Mouse (Mus musculus) urinary bladder, postnatal 4 days (tissue): Measurements from ENCODE around the gene Cd27.
A peak's percentile ranks its signal among the peaks of the same experiment; 100 is the strongest.
"Not testable (repeated sequence)": the region's sequence is repeated elsewhere in the genome, so short reads cannot be mapped to it uniquely, and the experiment has no call there.

Experiments
- DNase-seq, 2 experiments: peaks; one replicate each; pipeline ENCODE4 v3.0.0; 2021 to 2022; ENCODE audit warnings: low spot score in 2 of 2

Cd27 gene

GRCm38 (mm10) chr6:125236782-125237181, at the start of gene Cd27:
Gene Cd27, minus strand, starts transcription at chr6:125237010.
- no peak for DNase-seq

DNA sequence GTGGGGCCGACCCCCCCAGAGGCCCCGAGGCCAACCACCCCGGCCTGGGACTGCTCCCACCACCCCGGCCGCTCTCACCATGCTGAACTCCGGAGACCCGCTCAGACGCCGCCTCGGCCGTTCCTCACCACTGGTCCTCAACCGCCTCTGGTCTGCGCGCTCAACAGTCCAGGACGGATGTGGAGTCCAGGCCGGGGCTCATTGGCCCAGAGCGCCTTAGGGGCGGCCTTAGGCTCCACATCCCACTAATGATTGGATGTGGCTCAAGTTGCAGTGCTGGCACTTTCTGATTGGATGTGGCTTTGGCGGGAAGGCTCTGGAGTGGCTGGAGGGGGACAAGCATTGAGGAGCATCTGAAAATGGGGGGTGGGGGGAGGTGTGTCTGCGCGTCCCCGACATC, 49.1 kb upstream of the Cd27 start, which contains the start of gene Tuba3a:
Tuba3a (minus strand) TSS at position 153 of the 400 bp plus-strand sequence.
- no peak for DNase-seq

DNA sequence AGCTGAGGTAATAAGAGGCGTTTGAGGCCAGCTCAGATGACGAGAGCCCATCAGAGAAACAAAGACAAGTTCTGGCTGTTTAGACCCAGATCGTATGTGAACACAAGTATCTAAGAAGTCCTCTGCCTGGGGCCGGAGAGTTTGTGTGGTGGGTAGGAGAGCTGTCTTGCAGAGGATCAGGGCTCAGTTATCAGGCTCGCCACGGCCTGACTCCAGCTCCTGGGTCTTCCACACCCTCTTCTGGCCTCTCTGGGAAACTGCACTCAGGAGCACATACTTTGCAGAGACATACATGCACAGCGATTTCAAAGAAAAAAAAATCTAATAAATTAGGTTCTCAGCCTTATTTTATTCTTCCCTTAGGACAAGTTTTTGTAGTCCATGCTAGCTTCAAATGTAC, 47.9 kb upstream of the Cd27 start:
- no peak for DNase-seq

- DNase-seq = no peak
Measured at GRCm38 (mm10) chr6:125284250-125284649, 47.4 kb upstream of the Cd27 start.

DNA sequence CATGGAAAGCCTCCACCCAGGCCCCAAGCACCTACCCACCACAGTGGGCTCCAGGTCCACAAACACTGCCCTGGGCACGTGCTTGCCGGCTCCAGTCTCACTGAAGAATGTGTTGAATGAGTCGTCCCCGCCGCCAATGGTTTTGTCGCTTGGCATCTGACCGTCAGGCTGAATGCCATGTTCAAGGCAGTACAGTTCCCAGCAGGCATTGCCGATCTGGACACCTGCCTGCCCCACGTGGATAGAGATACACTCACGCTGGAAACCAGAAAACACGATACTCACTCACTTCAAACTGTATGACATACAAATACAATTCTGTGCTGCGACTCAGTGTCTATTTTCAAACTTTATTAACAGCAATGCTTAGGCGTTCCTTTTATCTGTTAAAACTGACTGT, 45.9 kb upstream of the Cd27 start:
- not testable (repeated sequence) for DNase-seq

DNA sequence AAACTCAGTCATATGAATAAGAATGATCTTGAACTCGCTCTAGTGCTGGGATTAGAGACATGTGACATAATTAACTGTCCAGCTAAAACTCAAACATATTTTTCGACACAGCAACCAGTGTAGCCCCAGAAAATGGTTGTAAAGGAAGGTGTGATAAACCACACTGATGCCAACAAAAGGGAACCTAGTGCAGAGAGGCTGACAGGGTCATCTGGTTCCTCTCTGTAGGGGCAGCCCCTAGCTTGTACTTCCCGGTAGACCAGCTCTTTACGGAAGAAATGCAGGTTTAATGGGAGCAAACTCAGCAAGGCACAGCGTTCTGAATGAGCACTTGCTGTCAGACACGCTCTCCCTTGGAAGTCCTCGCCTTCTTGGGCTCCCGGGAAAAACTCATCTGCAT, 42.9 kb upstream of the Cd27 start:
- no peak for DNase-seq

- DNase-seq = peak; percentile 47 to 65
Measured at GRCm38 (mm10) chr6:125274841-125275563, 38.2 kb upstream of the Cd27 start.

GRCm38 (mm10) chr6:125272228-125272785, 35.5 kb upstream of the Cd27 start:
- DNase-seq = no peak

GRCm38 (mm10) chr6:125271455-125272227, 34.8 kb upstream of the Cd27 start:
- DNase-seq = peak; percentile 82 to 93

GRCm38 (mm10) chr6:125268799-125269198, 32.0 kb upstream of the Cd27 start:
- no peak for DNase-seq

GRCm38 (mm10) chr6:125267469-125267868, 30.7 kb upstream of the Cd27 start:
- no peak for DNase-seq

- DNase-seq = not testable (repeated sequence)
Measured at GRCm38 (mm10) chr6:125266600-125266999, 29.8 kb upstream of the Cd27 start.

GRCm38 (mm10) chr6:125266091-125266490, 29.3 kb upstream of the Cd27 start:
- DNase-seq = no peak

- no peak for DNase-seq
Measured at GRCm38 (mm10) chr6:125265239-125265638, 28.4 kb upstream of the Cd27 start.

DNA sequence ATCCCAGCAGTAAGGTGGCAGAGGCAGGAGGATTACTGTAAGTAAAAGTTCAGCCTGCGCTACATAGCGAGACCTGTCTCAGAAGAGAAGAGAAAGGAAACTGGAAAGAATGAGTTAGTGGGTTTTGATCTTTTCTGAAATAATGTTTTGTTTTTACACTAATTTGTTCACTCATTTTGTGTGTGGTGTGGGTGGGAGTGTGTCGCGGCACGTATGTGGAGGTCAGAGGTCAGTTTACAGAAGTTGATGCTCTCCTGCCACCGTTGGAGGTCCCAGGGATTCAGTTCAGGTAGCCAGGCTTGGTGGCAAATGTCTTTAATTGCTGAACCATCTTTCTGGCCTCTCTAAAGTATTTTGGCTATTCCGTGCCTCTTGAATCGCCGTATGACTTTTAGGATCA, 27.4 kb upstream of the Cd27 start:
- DNase-seq = no peak

- DNase-seq = no peak
Measured at GRCm38 (mm10) chr6:125260006-125260555, 23.3 kb upstream of the Cd27 start.

GRCm38 (mm10) chr6:125256222-125256966, 19.6 kb upstream of the Cd27 start:
- no peak for DNase-seq

- DNase-seq = no peak
Measured at GRCm38 (mm10) chr6:125255516-125256044, 18.8 kb upstream of the Cd27 start.

- DNase-seq = no peak
Measured at GRCm38 (mm10) chr6:125253863-125254715, 17.3 kb upstream of the Cd27 start.

GRCm38 (mm10) chr6:125252711-125253110, 15.9 kb upstream of the Cd27 start:
- no peak for DNase-seq
